Mouse (Mus musculus) liver, adult 2 months (tissue): ENCODE measurements around the gene Foxk2. TPM values are rescaled to one million over a fixed set of nuclear protein-coding genes. Genes with fewer than 3 reads are reported as not detected.
"Not testable (repeated sequence)": the region's sequence is repeated elsewhere in the genome, so short reads cannot be mapped to it uniquely, and the experiment has no call there.

Source experiments
- DNase-seq: peaks from one replicate; pipeline ENCODE4 v3.0.0-alpha.2; 2011; ENCODE audit warnings: low read depth, low spot score; ENCODE audit errors: extremely low read depth
- H3K27ac ChIP-seq: fragments of 200-500 bp; replicated peaks from 2 replicates; pipeline ENCODE4 v1.5.1; 2012; ENCODE audit warnings: low read depth, mild to moderate bottlenecking, control low read depth, inconsistent platforms, low read length; ENCODE audit not compliant: insufficient read depth
- H3K27me3 ChIP-seq: fragments of 200-500 bp; 2 replicates; pipeline ENCODE4 v1.6.1; 2012; ENCODE audit warnings: mild to moderate bottlenecking, moderate library complexity, low read length, inconsistent platforms; ENCODE audit not compliant: control insufficient read depth, insufficient read depth
- H3K36me3 ChIP-seq: fragments of 200-500 bp; 2 replicates; pipeline ENCODE4 v1.6.1; 2012; ENCODE audit warnings: low read length, inconsistent platforms; ENCODE audit not compliant: control insufficient read depth, insufficient read depth
- H3K4me1 ChIP-seq: fragments of 200-500 bp; 2 replicates; pipeline ENCODE4 v1.6.1; 2011; ENCODE audit warnings: low read length; ENCODE audit not compliant: control insufficient read depth, insufficient read depth
- H3K4me3 ChIP-seq: fragments of 200-500 bp; 2 replicates; pipeline ENCODE4 v1.5.1; 2011; ENCODE audit warnings: low read depth, mild to moderate bottlenecking, control low read depth, low read length, moderate library complexity; ENCODE audit not compliant: insufficient read depth
- H3K79me2 ChIP-seq: fragments of 200-500 bp; 2 replicates; pipeline ENCODE4 v1.6.1; 2012; ENCODE audit warnings: inconsistent platforms, mild to moderate bottlenecking, low read length, moderate library complexity; ENCODE audit not compliant: control insufficient read depth, insufficient read depth
- H3K9ac ChIP-seq: fragments of 200-500 bp; 2 replicates; pipeline ENCODE4 v1.6.1; 2012; ENCODE audit warnings: low read depth, mild to moderate bottlenecking, control low read depth, inconsistent platforms, low read length
- CTCF ChIP-seq: fragments of 200-500 bp; IDR thresholded peaks from 2 replicates; pipeline ENCODE4 v1.5.1; 2011; ENCODE audit warnings: low read depth, low read length, control low read depth
- POLR2A ChIP-seq: fragments of 200-500 bp; IDR thresholded peaks from 2 replicates; pipeline ENCODE4 v1.6.1; 2011; ENCODE audit warnings: low read length, control low read depth; ENCODE audit not compliant: insufficient read depth; ENCODE audit errors: extremely low read depth
- WGBS: fragments of 180-500 bp; shearing (Covaris S2); methylation state at CpG from one replicate; pipeline ENCODE4 v1.1.7; 2018; 5-methylcytosine and 5-hydroxymethylcytosine counted together
- polyA plus RNA-seq: library from polyadenylated mRNA; depleted of rRNA; stranded (reverse); fragments of >200 nt; gene quantifications from 2 replicates; pipeline ENCODE4 v1.2.3, GENCODE M21; 2012
- total RNA-seq: library from RNA; depleted of rRNA; stranded (reverse); fragments of >200 nt; gene quantifications from 2 replicates; pipeline ENCODE4 v1.2.3, GENCODE M21; 2014

Foxk2 gene
- total and polyA plus RNA-seq, 2 experiments = 4.3 to 17.5 TPM

DNA sequence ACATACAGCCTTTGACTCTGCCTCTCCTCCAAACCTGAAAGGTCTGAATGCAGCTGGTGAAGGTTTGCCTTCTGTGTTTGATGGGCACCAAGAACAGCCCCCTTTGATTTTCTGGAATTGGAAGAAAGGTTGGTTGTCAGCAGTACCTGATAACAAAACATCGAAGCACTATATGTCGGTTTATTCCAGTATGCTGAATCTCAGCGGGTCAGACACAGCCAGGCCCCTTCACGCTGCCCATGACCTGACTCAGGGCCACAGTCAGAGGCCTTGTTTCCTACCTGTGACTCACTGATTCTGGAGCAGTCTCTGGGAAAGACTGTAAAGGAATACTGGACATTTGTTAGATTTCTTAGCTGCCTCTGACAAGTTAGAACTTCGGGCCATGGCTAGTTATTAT, 35.0 kb downstream of the Foxk2 start:
- Histone ChIP-seq H3K27ac (no peak overlapping the region), H3K79me2 (no peaks in the 10 kb centered on the region; the same call in 1 of the 2 replicates), H3K27me3 (no peaks in the 10 kb centered on the region), H3K9ac (no peak overlapping the region), H3K4me1 (no peaks in the 10 kb centered on the region), H3K36me3 (peaks cover 51% of the 10 kb centered on the region), H3K4me3 (no peak overlapping the region)
- DNase-seq = no peak
- 95% methylated on average over 5 of the region's 5 CpGs for WGBS
- TF ChIP-seq CTCF = no peak
- no peak for TF ChIP-seq POLR2A

GRCm38 (mm10) chr11:121298493-121298892, 38.7 kb downstream of the Foxk2 start:
- H3K9ac ChIP-seq = no peak overlapping the region
- peaks cover 48% of the 10 kb centered on the region for H3K36me3 ChIP-seq
- TF ChIP-seq CTCF (no peak), POLR2A (no peak)
- H3K27ac ChIP-seq = no peak overlapping the region
- WGBS = 96% methylated on average over 8 of the region's 8 CpGs
- no peaks in the 10 kb centered on the region; the same call in 1 of the 2 replicates for H3K79me2 ChIP-seq
- H3K4me1 ChIP-seq = no peaks in the 10 kb centered on the region
- no peak overlapping the region for H3K4me3 ChIP-seq
- H3K27me3 ChIP-seq = no peaks in the 10 kb centered on the region
- DNase-seq = no peak

GRCm38 (mm10) chr11:121300265-121300664, 40.5 kb downstream of the Foxk2 start:
- H3K36me3 ChIP-seq = peaks cover 48% of the 10 kb centered on the region
- no peak overlapping the region for H3K9ac ChIP-seq
- DNase-seq = no peak
- H3K27ac ChIP-seq = no peak overlapping the region
- no peaks in the 10 kb centered on the region for H3K27me3 ChIP-seq
- H3K79me2 ChIP-seq = no peaks in the 10 kb centered on the region
- H3K4me1 ChIP-seq = no peaks in the 10 kb centered on the region
- H3K4me3 ChIP-seq = no peak overlapping the region
- no peak for TF ChIP-seq POLR2A
- TF ChIP-seq CTCF = no peak
- 93% methylated on average over 9 of the region's 9 CpGs for WGBS

DNA sequence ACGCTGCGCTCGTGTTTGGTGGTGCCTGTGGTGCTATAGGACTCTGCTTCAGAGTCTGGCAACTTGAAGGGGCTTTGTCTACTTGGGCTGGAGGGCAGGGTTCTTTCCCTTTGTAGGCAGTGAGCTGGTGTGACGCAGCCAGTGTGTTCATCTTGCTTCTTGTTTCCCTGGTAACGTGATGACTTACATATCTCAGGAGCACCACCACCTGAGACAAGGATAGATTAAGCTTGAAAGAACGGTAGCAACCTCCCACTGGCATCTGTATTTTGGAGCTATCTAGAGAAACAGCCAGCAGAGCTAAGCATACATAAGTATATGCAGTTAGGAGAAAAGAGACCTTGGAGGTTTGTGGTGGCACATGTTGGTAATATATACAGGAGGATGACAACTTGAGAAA, 45.6 kb downstream of the Foxk2 start:
- Histone ChIP-seq H3K27me3 (no peaks in the 10 kb centered on the region), H3K27ac (no peak overlapping the region), H3K79me2 (no peaks in the 10 kb centered on the region), H3K36me3 (peaks cover 58% of the 10 kb centered on the region), H3K9ac (no peak overlapping the region), H3K4me1 (no peaks in the 10 kb centered on the region), H3K4me3 (no peak overlapping the region)
- no peak for DNase-seq
- no peak for TF ChIP-seq CTCF
- TF ChIP-seq POLR2A = no peak
- WGBS = 97% methylated on average over 6 of the region's 6 CpGs

GRCm38 (mm10) chr11:121306608-121307007, 46.8 kb downstream of the Foxk2 start:
- TF ChIP-seq CTCF (no peak), POLR2A (no peak)
- 97% methylated on average over 8 of the region's 8 CpGs for WGBS
- Histone ChIP-seq H3K27ac (no peak overlapping the region), H3K36me3 (peaks cover 56% of the 10 kb centered on the region), H3K4me3 (no peak overlapping the region), H3K9ac (no peak overlapping the region), H3K4me1 (no peaks in the 10 kb centered on the region), H3K79me2 (no peaks in the 10 kb centered on the region), H3K27me3 (no peaks in the 10 kb centered on the region)
- no peak for DNase-seq

- not testable (repeated sequence) for H3K79me2 ChIP-seq, H3K9ac ChIP-seq, H3K4me1 ChIP-seq, DNase-seq, H3K27ac ChIP-seq, H3K27me3 ChIP-seq, H3K4me3 ChIP-seq
- whole genome bisulfite sequencing = 95% methylated on average over 6 of the region's 6 CpGs
- H3K36me3 ChIP-seq = peaks cover 53% of the 10 kb centered on the region
Measured at GRCm38 (mm10) chr11:121307712-121308111, 47.9 kb downstream of the Foxk2 start.
